Mouse (Mus musculus) spleen, postnatal 10 days (tissue): ENCODE results near the gene Atp5j.
A peak's percentile ranks its signal among the peaks of the same experiment; 100 is the strongest.

Experiments
- DNase-seq, 2 experiments: peaks; one replicate each; pipeline ENCODE4 v3.0.0; 2021 to 2022; ENCODE audit warnings: low spot score in 2 of 2

Atp5j gene

GRCm38 (mm10) chr16:84835441-84835822 lies at the start of gene Atp5j:
Gene Atp5j (minus strand): TSS chr16:84835625.
- DNase-seq = peak in 1 of 2 experiments; percentile 69

- DNase-seq = no peak
Observed at GRCm38 (mm10) chr16:84884572-84884971, 49.1 kb upstream of the Atp5j start.

GRCm38 (mm10) chr16:84881754-84882321 lies 46.4 kb upstream of the Atp5j start:
- no peak for DNase-seq

GRCm38 (mm10) chr16:84881168-84881567 lies 45.7 kb upstream of the Atp5j start:
- DNase-seq = no peak

- DNase-seq = peak; percentile 36 to 74
Observed at GRCm38 (mm10) chr16:84879146-84879545, 43.7 kb upstream of the Atp5j start.

- no peak for DNase-seq
Observed at GRCm38 (mm10) chr16:84876082-84876481, 40.7 kb upstream of the Atp5j start.

GRCm38 (mm10) chr16:84875718-84876035 lies 40.3 kb upstream of the Atp5j start:
- DNase-seq = no peak

GRCm38 (mm10) chr16:84875012-84875717 lies 39.7 kb upstream of the Atp5j start:
- DNase-seq = no peak

GRCm38 (mm10) chr16:84873805-84874204 lies 38.4 kb upstream of the Atp5j start:
- no peak for DNase-seq

GRCm38 (mm10) chr16:84864656-84865055 lies 29.2 kb upstream of the Atp5j start:
- no peak for DNase-seq

- no peak for DNase-seq
Observed at GRCm38 (mm10) chr16:84853492-84853891, 18.1 kb upstream of the Atp5j start.

GRCm38 (mm10) chr16:84838576-84838975 lies 3.2 kb upstream of the Atp5j start:
- DNase-seq = no peak

GRCm38 (mm10) chr16:84835823-84836743 lies 658 bp upstream of the Atp5j start:
- peak; percentile 56 to 61 for DNase-seq

GRCm38 (mm10) chr16:84834745-84835440 lies 532 bp downstream of the Atp5j start, which contains the start of gene Gabpa:
Gene Gabpa (plus strand): TSS chr16:84834925.
- peak; percentile 84 to 93 for DNase-seq

- DNase-seq = no peak
Observed at GRCm38 (mm10) chr16:84834344-84834743, 1.1 kb downstream of the Atp5j start.

- DNase-seq = no peak
Observed at GRCm38 (mm10) chr16:84832736-84833135, 2.7 kb downstream of the Atp5j start.

- no peak for DNase-seq
Observed at GRCm38 (mm10) chr16:84831696-84832095, 3.7 kb downstream of the Atp5j start.

GRCm38 (mm10) chr16:84825009-84825408 lies 10.4 kb downstream of the Atp5j start:
- DNase-seq = no peak

- peak in 1 of 2 experiments; percentile 28 for DNase-seq
Observed at GRCm38 (mm10) chr16:84817423-84817822, 18.0 kb downstream of the Atp5j start.

GRCm38 (mm10) chr16:84814511-84814910 lies 20.9 kb downstream of the Atp5j start:
- DNase-seq = no peak

- DNase-seq = no peak
Observed at GRCm38 (mm10) chr16:84813852-84814251, 21.6 kb downstream of the Atp5j start.

- no peak for DNase-seq
Observed at GRCm38 (mm10) chr16:84810254-84810653, 25.2 kb downstream of the Atp5j start.
